Mouse (Mus musculus) splenic B cell, adult 2 months (primary cell): ENCODE data around the gene Cfl2.
"Not testable (repeated sequence)": the region's sequence is repeated elsewhere in the genome, so short reads cannot be mapped to it uniquely, and the experiment has no call there.

Source experiments
- DNase-seq: peaks from one replicate; pipeline ENCODE4 v3.0.0-alpha.2; 2011; ENCODE audit warnings: low read depth, low spot score
- H3K27me3 ChIP-seq: 2 replicates; pipeline ENCODE4 v1.6.1; 2012; ENCODE audit warnings: mild to moderate bottlenecking, low read length, moderate library complexity, mixed read lengths; ENCODE audit not compliant: control insufficient read depth, poor library complexity, insufficient read depth, severe bottlenecking
- H3K36me3 ChIP-seq: 2 replicates; pipeline ENCODE4 v1.6.1; 2012; ENCODE audit warnings: mild to moderate bottlenecking, low read length, moderate library complexity, mixed read lengths; ENCODE audit not compliant: control insufficient read depth, poor library complexity, insufficient read depth, severe bottlenecking

Gene Cfl2

DNA sequence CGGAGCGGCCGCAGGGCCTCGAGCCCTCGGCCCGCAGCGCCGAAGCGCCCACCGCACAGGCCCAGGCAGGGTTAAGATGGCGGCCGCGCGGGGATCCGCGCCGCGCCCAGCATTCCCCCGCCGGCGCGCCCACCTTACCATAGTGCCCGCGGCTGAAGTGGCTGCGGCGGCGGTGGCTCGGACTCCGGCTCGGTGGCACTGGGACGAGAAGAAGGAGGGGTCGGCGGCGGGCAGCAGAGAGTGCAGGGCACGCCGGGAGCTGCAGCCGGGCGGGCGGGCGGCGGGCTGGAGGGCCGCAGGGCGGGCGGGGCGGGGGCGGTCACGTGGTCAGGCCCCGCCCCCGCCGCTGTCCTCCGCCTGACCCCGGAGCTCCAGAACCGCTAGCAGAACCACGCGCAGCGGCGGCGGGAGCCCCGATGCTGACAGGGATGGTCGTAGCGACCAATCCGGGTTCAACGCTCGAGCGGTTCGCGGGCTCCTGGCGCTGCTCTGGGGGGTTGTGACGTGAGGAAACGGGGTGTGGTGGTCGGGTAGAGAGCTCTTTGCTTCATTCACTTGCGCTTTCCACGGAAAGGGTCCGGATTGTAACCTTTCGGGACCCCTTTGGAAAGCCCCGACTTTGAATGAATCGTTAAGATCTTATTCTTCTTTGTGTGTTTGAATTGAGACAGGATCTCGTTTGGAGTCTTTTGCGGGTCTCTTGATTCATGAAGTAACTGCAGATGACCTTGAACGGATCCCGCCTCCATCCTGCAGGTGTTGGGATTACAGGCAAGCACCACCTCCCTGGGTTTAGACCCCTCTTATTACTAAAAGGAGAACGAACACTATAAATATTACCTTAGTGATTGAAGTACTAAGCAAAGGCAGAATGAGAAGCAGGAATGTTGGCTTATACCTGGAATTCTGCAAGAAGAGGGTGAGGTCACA is at the start of gene Cfl2:
Cfl2 (minus strand) TSS at position 272 of the 930 bp plus-strand sequence.
- Histone ChIP-seq H3K36me3 (peaks cover 4% of the 10 kb centered on the region; the same call in 1 of the 2 replicates), H3K27me3 (no peaks in the 10 kb centered on the region)
- DNase-seq = peak; percentile 78

DNA sequence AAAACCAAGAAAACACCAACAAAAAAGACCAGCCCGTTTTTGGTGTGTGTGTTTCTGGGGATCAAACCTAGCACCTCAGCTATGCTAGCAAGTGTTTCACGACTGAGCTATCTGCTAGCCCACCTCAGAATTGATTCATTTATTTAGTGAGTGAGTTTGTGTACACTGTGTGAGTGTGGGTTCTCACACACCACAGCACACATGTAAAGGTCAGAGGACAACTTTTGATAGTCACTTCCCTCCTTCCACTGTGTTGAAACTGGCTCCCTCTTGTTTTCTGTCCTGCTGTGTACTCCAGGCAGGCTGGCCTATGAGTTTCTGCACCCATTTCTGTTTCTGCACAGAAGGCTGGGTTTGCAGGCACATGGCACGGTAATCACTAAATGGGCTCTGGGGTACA is 47.7 kb upstream of the Cfl2 start:
- H3K27me3 ChIP-seq = no peaks in the 10 kb centered on the region
- no peak for DNase-seq
- peaks cover 42% of the 10 kb centered on the region for H3K36me3 ChIP-seq

DNA sequence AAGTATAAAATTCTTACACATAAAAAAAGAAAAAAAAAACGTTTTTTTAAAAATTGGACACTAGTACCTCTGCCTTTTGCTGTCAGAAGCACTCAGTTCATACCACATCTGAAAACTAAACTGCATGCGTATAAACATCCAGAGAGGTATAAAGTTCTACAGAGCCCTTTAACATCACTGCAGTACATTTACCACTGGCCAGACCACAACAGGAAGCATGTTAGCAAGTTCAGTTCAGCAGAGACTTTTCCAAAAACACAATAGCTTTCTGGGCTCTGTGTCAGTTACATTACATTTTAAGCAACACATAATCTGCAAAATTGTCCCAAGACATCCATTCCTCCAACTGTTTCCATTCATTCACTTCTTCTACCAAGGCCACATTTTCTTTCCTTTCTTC is 29.9 kb upstream of the Cfl2 start:
- not testable (repeated sequence) for H3K27me3 ChIP-seq, H3K36me3 ChIP-seq, DNase-seq

DNA sequence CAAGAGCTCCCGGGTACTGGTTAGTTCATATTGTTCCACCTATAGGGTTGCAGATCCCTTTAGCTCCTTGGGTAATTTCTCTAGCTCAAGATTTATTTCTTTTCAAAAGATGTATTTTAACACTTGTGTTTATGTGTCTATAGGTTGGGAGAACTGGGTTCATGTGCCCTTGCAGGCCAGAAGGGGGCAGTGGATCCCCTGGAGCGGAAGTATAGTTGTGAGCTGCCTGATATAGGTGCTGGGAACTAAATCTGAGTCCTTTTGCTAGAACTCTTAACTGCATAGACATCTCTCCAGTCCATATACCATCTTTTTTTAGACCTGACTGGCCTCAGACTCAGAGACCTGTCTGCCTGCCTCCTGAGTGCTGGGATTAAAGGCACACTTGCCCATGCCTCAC is 27.7 kb upstream of the Cfl2 start:
- Histone ChIP-seq H3K36me3 (peaks cover 2% of the 10 kb centered on the region; the same call in 1 of the 2 replicates), H3K27me3 (no peaks in the 10 kb centered on the region)
- DNase-seq = peak; percentile 25

DNA sequence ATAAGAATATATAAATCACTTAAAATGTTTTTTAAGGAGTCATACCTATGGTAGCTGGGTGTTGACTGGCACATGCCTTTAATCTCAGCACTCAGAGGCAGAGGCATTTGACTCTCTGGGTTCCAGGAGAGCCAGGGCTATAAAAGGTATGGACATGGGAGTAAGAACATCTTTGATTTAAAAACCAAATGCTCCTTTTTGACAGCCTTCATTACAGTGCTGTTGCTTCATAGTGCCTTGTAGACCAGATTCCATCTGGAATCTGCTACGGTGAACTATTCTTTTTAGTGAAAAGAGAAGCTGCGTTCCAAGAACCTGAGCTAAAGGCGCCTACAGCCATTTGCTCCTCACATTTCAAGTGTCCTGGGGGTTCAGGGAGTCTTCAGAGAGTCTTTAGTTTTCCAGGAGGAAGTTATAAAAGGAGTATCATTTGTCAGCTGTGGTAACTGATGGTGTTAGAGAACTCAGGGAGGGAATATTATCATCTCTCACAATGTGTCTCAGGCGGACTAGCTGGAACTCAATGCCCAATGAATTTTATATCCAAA is 25.0 kb upstream of the Cfl2 start:
- no peak for DNase-seq
- H3K36me3 ChIP-seq = no peaks in the 10 kb centered on the region
- no peaks in the 10 kb centered on the region for H3K27me3 ChIP-seq

DNA sequence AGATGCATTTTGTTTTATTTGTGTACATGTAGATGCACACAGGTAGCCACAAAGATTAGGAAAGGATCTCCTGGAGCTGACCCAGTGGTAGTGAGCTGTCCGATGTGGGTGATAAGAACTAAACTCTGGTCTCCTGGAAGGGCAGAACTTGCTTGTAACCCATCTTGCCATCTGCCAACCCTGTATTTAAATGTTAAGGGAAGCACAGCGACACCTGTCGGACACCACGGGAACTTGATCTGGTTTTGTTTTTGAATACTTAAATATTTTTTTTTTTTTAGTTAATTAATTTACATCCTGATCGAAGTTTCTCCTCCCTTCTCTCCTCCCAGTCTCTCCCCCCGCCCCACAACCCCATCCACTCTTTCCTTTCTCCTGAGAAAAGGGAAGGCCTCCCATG is 17.0 kb upstream of the Cfl2 start:
- DNase-seq = peak; percentile 89
- Histone ChIP-seq H3K27me3 (no peaks in the 10 kb centered on the region), H3K36me3 (no peaks in the 10 kb centered on the region)

DNA sequence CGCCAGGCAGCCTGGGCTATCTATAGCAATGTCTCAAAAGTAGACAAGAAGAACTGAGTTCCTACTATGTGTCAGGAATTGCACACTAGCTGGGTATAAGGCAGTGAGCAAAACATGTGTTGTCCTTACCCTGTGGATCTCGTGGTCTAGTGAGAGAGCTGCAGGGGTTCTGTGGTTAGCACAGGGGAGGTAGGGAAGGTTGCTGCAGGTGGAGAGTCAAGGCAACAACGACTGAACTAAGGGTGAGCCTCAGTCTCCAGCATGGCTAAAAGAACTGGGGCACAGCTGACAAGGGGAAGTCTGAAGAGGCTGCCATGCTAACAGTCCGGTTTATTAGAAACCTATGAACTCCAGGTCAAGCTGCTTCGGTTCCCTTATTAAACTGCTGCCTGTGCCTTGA is 16.5 kb upstream of the Cfl2 start:
- no peaks in the 10 kb centered on the region for H3K36me3 ChIP-seq
- no peak for DNase-seq
- no peaks in the 10 kb centered on the region for H3K27me3 ChIP-seq

DNA sequence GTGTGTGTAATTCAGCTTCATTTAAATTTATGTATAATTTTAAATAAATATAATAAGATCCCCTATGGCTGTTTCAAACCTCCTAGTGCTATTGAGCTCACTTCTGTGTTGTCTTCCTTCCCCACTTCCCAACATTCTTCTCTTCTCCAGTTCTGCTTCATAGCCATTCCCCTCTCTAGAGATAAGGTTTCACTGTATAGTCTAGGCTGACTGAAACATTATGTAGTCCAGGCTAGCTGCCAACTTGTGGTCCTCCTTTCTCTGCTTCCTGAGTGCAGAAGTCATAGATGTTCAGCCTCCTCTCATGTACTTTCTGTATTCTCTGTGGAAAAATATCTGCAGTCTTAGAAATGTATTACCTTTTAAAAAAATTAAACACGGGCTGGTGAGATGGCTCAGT is 15.2 kb upstream of the Cfl2 start:
- Histone ChIP-seq H3K36me3 (no peaks in the 10 kb centered on the region), H3K27me3 (no peaks in the 10 kb centered on the region)
- DNase-seq = no peak

DNA sequence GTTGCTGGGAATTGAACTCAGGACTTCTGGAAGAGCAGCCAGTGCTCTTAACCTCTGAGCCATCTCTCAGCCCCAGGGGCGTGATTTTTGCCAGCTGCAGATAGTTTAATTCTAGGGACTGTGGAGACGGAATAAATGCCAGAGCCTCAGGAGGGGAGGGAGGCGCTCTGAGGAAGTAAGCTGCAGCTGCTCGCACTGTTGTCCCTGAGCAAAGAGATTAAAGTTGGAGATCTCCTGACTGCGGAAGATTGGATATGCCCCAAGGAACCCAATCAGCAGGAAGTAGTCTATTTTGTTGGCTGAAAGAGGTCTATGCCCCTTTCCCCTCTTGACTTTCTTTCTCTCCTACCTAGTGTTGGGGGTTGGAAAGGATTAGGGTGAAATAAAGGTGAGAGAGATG is 14.2 kb upstream of the Cfl2 start:
- H3K36me3 ChIP-seq = no peaks in the 10 kb centered on the region
- no peak for DNase-seq
- no peaks in the 10 kb centered on the region for H3K27me3 ChIP-seq

DNA sequence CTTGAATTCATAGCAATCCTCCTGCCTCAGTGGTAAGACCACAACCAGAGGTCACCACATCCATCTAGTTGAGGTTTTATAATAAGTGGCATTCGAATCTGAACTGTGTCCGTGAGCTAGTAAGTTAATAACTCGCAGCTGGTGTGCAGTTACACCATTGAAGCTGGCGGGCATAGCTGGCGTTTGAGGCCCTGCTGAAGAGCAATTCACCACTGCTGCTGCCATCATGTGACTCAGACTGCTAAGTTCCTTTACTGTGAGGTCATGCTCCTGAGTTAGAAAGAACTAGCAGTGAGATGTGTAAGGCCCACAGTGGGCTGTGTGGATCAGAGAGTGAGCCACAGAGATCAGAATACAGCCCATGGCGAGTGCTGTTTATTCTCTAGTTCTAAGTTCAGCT is 12.0 kb upstream of the Cfl2 start:
- DNase-seq = no peak
- H3K36me3 ChIP-seq = no peaks in the 10 kb centered on the region
- no peaks in the 10 kb centered on the region for H3K27me3 ChIP-seq

DNA sequence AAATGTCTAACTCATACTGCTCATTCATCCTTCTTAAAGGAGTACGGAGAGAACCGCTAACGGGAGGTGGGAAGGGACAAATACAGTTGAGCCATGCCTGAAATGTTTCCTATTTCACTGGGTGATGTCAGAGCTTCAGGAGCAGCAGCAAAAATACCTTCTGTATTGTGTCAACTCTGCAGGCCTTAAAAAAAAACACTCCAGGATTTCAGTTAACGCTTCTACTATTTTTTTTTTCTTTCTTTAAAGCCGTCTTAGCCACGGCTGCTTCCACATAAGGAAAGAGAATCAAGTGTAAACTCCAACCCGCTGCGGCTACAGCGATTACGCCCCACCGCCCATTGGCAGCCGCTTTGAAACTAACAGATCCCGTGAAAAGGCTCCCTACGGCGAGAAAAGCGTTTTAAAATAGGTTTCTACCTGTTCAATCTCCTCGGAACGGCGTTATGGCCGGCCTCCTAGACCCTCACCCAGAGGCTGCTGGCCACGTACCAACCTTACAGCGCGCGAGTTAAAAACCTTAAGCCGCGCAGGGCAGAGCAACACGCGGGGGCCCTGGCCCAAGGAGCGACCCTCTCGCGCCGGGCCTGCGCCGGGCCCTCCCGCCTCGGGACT is 579 bp downstream of the Cfl2 start:
- DNase-seq = peak; percentile 14
- H3K27me3 ChIP-seq = no peaks in the 10 kb centered on the region
- H3K36me3 ChIP-seq = peaks cover 4% of the 10 kb centered on the region; the same call in 1 of the 2 replicates

DNA sequence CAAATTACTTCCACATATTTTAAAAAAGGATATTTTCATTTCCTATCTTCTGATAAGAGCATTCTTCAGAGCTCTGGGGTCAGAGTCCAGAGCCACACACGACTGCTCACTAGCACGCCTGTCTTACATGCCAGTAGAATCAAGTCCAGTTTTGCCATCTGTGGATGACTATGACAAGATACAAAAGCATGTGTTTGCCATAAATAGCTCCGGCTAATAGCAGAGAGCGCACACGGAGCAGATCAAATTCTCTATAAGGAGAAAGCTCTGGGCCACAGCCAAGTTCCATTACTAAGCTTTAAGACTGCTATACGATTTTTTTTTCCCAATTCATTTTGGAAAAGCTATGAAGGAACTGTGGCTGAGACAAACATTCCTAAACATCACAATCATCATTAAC is 3.1 kb downstream of the Cfl2 start:
- no peaks in the 10 kb centered on the region for H3K27me3 ChIP-seq
- H3K36me3 ChIP-seq = peaks cover 4% of the 10 kb centered on the region; the same call in 1 of the 2 replicates
- DNase-seq = no peak

DNA sequence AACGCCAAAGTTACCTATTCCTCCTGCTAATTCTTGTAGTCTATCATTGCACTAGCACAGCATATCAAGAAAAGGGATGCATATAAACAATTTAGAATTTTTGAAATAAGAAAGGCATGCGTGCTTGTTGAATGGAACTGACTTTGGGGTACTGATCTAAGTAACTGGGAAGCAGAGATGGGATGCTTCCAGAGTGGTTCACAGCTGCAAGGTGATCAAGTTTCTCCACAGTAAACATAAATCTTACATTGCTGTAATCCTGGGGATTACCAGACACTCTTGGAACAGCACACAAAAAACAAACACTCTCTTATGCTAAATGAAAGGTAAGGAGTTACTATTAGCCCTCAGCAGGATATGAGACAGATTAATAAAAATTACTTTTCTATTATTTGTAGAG is 12.1 kb downstream of the Cfl2 start:
- no peak for DNase-seq
- Histone ChIP-seq H3K36me3 (no peaks in the 10 kb centered on the region), H3K27me3 (no peaks in the 10 kb centered on the region)

DNA sequence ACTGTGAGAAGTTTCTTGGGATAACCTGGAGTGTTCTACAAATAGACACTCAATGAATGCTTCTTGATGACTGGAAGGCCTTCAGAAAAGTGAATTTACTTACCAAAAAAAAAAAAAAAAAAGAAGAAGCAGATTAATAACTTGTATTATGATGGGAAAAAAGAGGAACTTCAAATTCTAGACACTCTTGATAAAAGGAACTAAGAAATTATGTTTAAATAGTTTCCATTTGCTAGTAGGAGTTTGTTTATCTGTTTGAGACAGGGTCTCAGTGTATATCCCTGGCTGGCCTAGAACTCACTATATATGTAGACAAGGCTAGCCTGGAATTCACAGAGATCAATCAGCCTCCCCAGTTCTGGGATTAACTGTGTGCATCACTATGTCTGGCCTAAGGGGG is 18.3 kb downstream of the Cfl2 start:
- no peaks in the 10 kb centered on the region for H3K27me3 ChIP-seq
- peak; percentile 45 for DNase-seq
- no peaks in the 10 kb centered on the region for H3K36me3 ChIP-seq

DNA sequence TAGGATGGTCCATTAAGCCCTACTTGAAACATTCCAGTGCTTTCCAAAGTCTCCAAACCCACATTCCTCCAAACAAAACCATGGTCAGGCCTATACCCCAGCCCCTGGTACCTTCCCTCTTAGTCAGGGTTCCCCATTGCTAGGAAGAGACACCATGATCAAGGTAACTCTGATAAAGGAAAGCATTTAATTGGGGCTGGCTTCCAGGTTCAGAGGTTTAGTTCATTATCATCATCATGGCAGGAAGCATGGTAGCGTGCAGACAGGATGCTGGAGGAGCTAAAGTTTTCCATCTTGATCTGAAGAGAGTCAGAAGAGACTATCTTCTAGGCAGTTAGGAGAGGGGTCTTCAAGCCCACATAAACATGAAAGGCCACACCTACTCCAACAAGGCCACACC is 21.1 kb downstream of the Cfl2 start:
- Histone ChIP-seq H3K36me3 (no peaks in the 10 kb centered on the region), H3K27me3 (no peaks in the 10 kb centered on the region)
- DNase-seq = no peak
